Mouse (Mus musculus): ENCODE measurements around the gene Hoxa9.

DNA sequence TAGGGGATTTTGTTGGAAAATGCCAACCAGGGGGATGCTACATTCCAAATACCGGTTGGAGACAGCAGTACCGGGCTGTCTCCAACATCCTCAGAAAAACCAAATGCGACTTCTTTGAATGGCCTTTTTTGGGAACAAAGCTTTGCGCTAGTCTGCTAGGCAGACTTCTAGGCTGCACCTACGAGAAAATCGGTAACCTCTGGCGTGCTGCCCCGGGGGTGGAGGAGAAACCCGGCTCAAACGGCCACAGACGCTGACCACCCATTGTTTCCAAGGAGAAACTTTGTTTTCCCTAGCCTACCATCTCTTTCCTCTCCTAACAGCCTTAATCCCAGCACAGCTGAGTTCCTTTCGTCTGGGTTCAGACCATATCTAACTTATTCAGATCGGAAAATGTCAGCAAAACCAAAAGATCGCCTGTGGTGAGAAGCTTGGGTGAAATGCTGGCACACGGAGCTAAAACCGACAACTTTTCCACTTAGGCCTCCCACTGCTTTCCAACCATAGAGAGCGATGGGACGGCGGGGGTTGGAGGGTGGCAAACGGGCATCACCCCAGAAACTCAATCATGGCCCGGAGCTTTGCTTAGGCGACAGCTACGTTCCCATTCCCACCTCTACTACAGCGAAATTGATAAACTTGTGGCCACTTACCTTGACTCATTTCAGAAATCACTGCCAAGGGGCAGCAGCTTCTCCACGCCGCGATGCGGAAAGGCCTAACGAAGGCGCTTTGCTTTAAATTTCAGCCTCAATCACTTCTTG, 8.9 kb upstream of the Hoxa9 start:
- TF ChIP-seq POLR2A (IDR thresholded peaks at IDR 0.05; ENCODE audit: insufficient read depth, low read depth, low read length) (no peak), EP300 (IDR thresholded peaks at IDR 0.05; ENCODE audit: insufficient read depth, low read depth, low read length) (no peak), CTCF (IDR thresholded peaks at IDR 0.05) (no peak)

All from heart, adult 2 months (tissue).